Mouse (Mus musculus) midbrain, embryonic 14.5 days (tissue): Measurements from ENCODE around the gene Gpr132. TPM values are rescaled to one million over a fixed set of nuclear protein-coding genes. Genes with fewer than 3 reads are reported as not detected.
"Not testable (repeated sequence)": the region's sequence is repeated elsewhere in the genome, so short reads cannot be mapped to it uniquely, and the experiment has no call there.

ENCODE experiments used
- ATAC-seq: fragments of 200-750 bp; cut with Nextera tagmentation; 2 replicates; pipeline ENCODE4 v1.8.0; 2017; ENCODE audit warnings: moderate number of reproducible peaks, moderate library complexity; ENCODE audit not compliant: low FRiP score, low TSS enrichment
- DNase-seq: peaks from one replicate; pipeline ENCODE4 v3.0.0-alpha.2; 2015
- H3K27ac ChIP-seq: fragments of 300-500 bp; sonication (generic); replicated peaks from 2 replicates; pipeline ENCODE4 v1.5.1; 2014; ENCODE audit warnings: mild to moderate bottlenecking, low read depth, low read length, moderate library complexity
- H3K27me3 ChIP-seq: fragments of 300-500 bp; sonication (generic); 2 replicates; pipeline ENCODE4 v1.6.1; 2014; ENCODE audit warnings: low read length, control low read depth, mixed read lengths; ENCODE audit not compliant: control insufficient read depth, insufficient read depth
- H3K36me3 ChIP-seq: fragments of 300-500 bp; sonication (generic); 2 replicates; pipeline ENCODE4 v1.6.1; 2014; ENCODE audit warnings: low read length, control low read depth; ENCODE audit not compliant: control insufficient read depth, insufficient read depth
- H3K4me1 ChIP-seq: fragments of 300-500 bp; sonication (generic); 2 replicates; pipeline ENCODE4 v1.6.1; 2014; ENCODE audit warnings: mild to moderate bottlenecking, antibody characterized with exemption, low read length, control low read depth; ENCODE audit not compliant: control insufficient read depth, insufficient read depth
- H3K4me2 ChIP-seq: fragments of 300-500 bp; sonication (generic); 2 replicates; pipeline ENCODE4 v1.6.1; 2014; ENCODE audit warnings: mild to moderate bottlenecking, low read length, moderate library complexity
- H3K4me3 ChIP-seq: fragments of 300-500 bp; sonication (generic); replicated peaks from 2 replicates; pipeline ENCODE4 v1.5.1; 2014; ENCODE audit warnings: low read depth, low read length
- H3K9ac ChIP-seq: fragments of 300-500 bp; sonication (generic); replicated peaks from 2 replicates; pipeline ENCODE4 v1.6.1; 2014; ENCODE audit warnings: mild to moderate bottlenecking, low read length, moderate library complexity
- H3K9me3 ChIP-seq: fragments of 300-500 bp; sonication (generic); 2 replicates; pipeline ENCODE4 v1.6.1; 2016; ENCODE audit warnings: low read length, control low read depth, mixed read lengths; ENCODE audit not compliant: control insufficient read depth
- WGBS: fragments of 180-500 bp; shearing (Covaris S2); extraction: QIAGEN DNeasy Blood & Tissue Kit; methylation state at CpG from one replicate; pipeline ENCODE4 v1.1.7; 2014; 5-methylcytosine and 5-hydroxymethylcytosine counted together
- polyA plus RNA-seq: library from polyadenylated mRNA; unstranded; fragments of >200 nt; fragmentation: Nextera tagmentation; extraction: Ambion mirVana; gene quantifications from 2 replicates; pipeline ENCODE4 v1.2.1, GENCODE M21; 2014

Gpr132 gene
- polyA plus RNA-seq, 1 experiment from 2014 or later: 0.08 TPM

DNA sequence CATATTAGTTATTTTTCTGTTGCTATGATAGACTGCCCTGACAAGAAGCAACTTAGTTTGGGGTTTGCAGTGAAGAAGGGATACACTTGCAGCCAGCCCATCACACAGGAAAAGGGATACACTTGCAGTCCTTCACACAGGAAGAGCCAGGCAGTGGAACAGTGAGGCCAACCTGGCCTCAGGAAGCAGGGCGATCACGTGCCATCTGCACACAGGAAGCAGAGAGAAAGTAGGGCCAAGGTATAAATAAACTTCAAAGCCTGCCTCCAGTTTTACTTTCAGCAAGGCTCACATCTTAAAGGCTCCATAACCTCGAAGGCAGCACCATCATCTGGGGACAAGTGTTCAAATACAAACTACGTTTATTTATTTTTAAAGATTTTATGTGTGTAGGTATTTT is 44.8 kb downstream of the Gpr132 start:
- Histone ChIP-seq H3K4me1 (peaks cover 19% of the 10 kb centered on the region), H3K4me2 (no peak overlapping the region), H3K36me3 (peaks cover 77% of the 10 kb centered on the region), H3K27ac (no peak overlapping the region), H3K9ac (no peak overlapping the region), H3K4me3 (no peak overlapping the region), H3K9me3 (no peaks in the 10 kb centered on the region), H3K27me3 (no peaks in the 10 kb centered on the region)
- ATAC-seq: no peak
- 94% methylated on average over 4 of the region's 4 CpGs for WGBS
- DNase-seq: no peak

DNA sequence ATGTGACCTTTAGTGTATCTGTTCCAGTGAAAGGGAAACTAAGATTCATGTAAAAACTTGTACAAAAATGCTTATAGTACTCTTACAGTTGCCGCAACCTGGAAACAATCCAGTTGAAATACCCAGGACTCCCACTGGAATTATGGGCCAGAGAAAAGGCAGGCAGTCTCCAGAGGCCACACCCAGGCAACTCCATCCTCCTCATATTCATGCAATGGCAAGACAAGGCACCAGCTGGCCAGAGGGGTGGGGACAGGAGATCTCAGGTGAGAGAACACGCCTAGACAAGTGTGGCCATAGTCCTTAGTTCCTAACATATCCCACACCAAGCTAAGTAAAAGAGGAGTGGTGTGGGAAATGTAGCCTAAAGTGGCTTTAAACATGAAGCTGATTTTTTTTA is 45.4 kb downstream of the Gpr132 start:
- ATAC-seq (no peak), DNase-seq (no peak)
- H3K4me2 ChIP-seq: no peak overlapping the region
- no peaks in the 10 kb centered on the region for H3K9me3 ChIP-seq
- 85% methylated on average over 2 of the region's 2 CpGs for WGBS
- H3K9ac ChIP-seq: no peak overlapping the region
- no peak overlapping the region for H3K27ac ChIP-seq
- H3K36me3 ChIP-seq: peaks cover 80% of the 10 kb centered on the region
- no peaks in the 10 kb centered on the region for H3K27me3 ChIP-seq
- H3K4me3 ChIP-seq: no peak overlapping the region
- H3K4me1 ChIP-seq: peaks cover 13% of the 10 kb centered on the region

- 88% methylated on average over 4 of the region's 4 CpGs for WGBS
- peaks cover 80% of the 10 kb centered on the region for H3K36me3 ChIP-seq
Measured at GRCm38 (mm10) chr12:112821974-112822373, 46.1 kb downstream of the Gpr132 start.

DNA sequence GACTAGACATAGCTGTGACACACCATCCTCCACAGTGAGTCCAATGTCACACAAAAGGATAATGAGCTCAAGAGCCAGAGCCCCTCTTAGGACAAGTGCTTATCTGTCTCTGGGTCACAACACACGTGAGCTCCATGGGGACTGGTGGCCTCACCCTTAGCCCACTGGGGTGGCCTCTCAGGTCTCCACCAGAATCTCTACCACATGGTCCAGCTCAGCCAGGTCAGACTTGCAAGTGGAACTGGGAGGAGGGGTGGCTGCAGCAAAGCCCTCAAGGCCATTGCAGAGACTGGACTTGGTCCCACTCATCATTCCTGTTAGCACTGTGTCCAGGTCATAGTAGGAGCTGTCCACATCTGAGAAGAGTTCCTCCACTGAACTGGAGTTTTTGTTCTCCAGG is 46.8 kb downstream of the Gpr132 start:
- Histone ChIP-seq H3K27me3 (no peaks in the 10 kb centered on the region), H3K4me1 (0 out of 2 replicates have a peak, but pooled peaks cover under 1% of the 10 kb centered on the region), H3K4me2 (no peak overlapping the region), H3K27ac (no peak overlapping the region), H3K36me3 (peaks cover 73% of the 10 kb centered on the region), H3K9me3 (no peaks in the 10 kb centered on the region), H3K4me3 (no peak overlapping the region), H3K9ac (no peak overlapping the region)
- ATAC-seq: no peak
- WGBS: 55% methylated on average over 1 of the region's 1 CpGs
- no peak for DNase-seq

More at GRCm38 (mm10) chr12:112821974-112822373, 46.1 kb downstream of the Gpr132 start:
- ATAC-seq: no peak
- H3K4me1 ChIP-seq: peaks cover 6% of the 10 kb centered on the region
- no peak for DNase-seq
- H3K9ac ChIP-seq: no peak overlapping the region
- no peak overlapping the region for H3K4me2 ChIP-seq
- no peaks in the 10 kb centered on the region for H3K9me3 ChIP-seq
- no peaks in the 10 kb centered on the region for H3K27me3 ChIP-seq
- no peak overlapping the region for H3K27ac ChIP-seq
- H3K4me3 ChIP-seq: no peak overlapping the region

DNA sequence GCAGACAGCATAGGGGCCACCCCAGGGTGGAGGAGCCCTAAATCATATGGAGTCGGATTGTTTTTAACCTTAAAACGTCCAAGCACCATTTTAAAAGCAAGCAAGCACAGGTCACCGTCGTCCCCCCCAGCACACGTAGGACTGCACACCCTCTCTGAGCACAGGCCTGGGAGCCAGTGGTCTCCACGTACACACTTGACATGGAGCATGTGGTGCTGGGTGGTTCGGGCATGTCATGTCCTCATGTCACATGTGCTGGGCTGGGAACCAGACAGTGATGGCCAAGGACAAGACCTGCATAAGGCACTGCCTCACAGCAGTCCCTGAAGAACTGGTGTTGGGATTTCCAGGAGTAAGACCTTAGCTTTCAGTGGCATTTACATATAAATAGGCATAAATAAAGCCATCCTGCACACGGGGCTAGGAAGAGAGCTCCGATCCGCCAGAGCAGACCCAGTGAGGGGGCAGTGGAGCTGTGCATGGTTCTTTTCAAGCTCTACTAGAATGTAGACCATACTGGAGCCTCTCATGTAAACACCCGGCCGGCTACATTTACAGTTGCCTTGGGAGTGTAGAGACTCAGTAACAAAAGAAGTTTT is 47.5 kb downstream of the Gpr132 start:
- 74% methylated on average over 12 of the region's 12 CpGs for WGBS
- H3K9me3 ChIP-seq: no peaks in the 10 kb centered on the region
- no peak overlapping the region for H3K4me2 ChIP-seq
- no peaks in the 10 kb centered on the region for H3K4me1 ChIP-seq
- ATAC-seq: no peak
- no peak overlapping the region for H3K27ac ChIP-seq
- no peak overlapping the region for H3K9ac ChIP-seq
- H3K36me3 ChIP-seq: peaks cover 75% of the 10 kb centered on the region
- DNase-seq: no peak
- H3K27me3 ChIP-seq: no peaks in the 10 kb centered on the region
- H3K4me3 ChIP-seq: no peak overlapping the region

DNA sequence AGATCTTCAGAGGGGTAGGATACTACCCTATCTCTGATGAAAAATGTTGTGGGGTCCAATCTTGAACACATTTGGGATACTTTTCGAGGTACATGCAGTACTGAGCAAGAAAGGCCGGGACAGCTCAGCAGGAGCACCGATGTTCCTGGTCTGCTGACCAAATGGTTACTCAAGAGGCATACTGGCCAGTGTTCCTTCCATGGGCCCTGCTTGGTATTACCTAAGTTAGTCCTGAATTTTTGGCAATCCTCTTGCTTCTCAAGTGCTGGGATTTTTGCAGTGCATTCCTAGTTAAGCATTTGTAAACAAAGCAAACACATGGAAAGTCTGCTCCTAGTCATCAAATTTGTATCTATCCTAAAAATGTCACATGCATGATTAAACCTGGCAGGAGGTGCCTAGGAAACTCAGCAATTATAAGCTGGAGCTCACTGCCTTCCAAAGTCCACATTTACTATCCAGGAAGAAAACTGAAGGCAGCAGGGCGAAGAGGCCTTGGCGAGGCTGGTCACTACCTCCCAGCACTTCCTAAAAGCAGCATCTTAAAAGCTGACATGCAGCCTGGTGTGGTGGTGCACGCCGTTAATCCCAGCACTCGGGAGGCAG is 48.9 kb downstream of the Gpr132 start:
- DNase-seq (no peak), ATAC-seq (no peak)
- no peak overlapping the region for H3K4me3 ChIP-seq
- H3K4me1 ChIP-seq: no peaks in the 10 kb centered on the region
- no peak overlapping the region for H3K4me2 ChIP-seq
- H3K9ac ChIP-seq: no peak overlapping the region
- no peaks in the 10 kb centered on the region for H3K9me3 ChIP-seq
- peaks cover 78% of the 10 kb centered on the region for H3K36me3 ChIP-seq
- H3K27ac ChIP-seq: no peak overlapping the region
- H3K27me3 ChIP-seq: no peaks in the 10 kb centered on the region
- 91% methylated on average over 8 of the region's 8 CpGs for WGBS

DNA sequence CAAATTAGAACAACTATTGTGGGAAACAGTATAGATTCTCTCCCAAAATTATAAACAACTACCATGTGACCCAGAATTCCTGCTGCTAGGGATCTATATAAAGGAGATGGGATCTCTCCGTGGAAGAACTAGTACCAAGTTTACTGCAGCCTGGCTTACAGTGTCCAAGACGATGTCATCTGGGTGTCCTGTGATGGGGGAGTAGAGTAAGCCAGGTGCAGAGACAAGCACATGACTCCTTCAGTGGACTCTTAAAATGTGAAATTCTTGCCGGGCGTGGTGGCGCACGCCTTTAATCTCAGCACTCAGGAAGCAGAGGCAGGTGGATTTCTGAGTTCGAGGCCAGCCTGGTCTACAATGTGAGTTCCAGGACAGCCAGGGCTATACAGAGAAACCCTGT is 51.2 kb downstream of the Gpr132 start:
- 85% methylated on average over 7 of the region's 7 CpGs for WGBS
- H3K36me3 ChIP-seq: peaks cover 82% of the 10 kb centered on the region
- not testable (repeated sequence) for ATAC-seq

GRCm38 (mm10) chr12:112816294-112816693 is 51.7 kb downstream of the Gpr132 start:
- H3K27me3 ChIP-seq: no peaks in the 10 kb centered on the region
- 62% methylated on average over 4 of the region's 4 CpGs for WGBS
- no peak overlapping the region for H3K4me2 ChIP-seq
- no peaks in the 10 kb centered on the region for H3K4me1 ChIP-seq
- ATAC-seq: no peak
- no peak overlapping the region for H3K9ac ChIP-seq
- peak; percentile 77 for DNase-seq
- H3K27ac ChIP-seq: no peak overlapping the region
- no peaks in the 10 kb centered on the region for H3K9me3 ChIP-seq
- H3K36me3 ChIP-seq: peaks cover 82% of the 10 kb centered on the region
- H3K4me3 ChIP-seq: no peak overlapping the region

More for the DNA sequence above, 51.2 kb downstream of the Gpr132 start:
- H3K4me3 ChIP-seq, H3K9ac ChIP-seq, H3K27me3 ChIP-seq, H3K27ac ChIP-seq, DNase-seq, H3K9me3 ChIP-seq, H3K4me1 ChIP-seq, H3K4me2 ChIP-seq: not testable (repeated sequence)
